Comparison of ENCODE assay signal across 20 mouse cellular contexts in genomic region chr9:44420280-44420898, GRCm38 (mm10). TPM values are rescaled to one million over a fixed set of nuclear protein-coding genes. Genes with fewer than 3 reads are reported as not detected.
"Had no signal": no experiment of that assay in that cellular context is flagged by ENCODE, and none has a peak within 500 bp of the region (broad histone marks: within the 10 kb centered on the region; RNA-seq: fewer than 3 reads in every experiment).

No protein-coding gene starts in this region.

- H3K27me3 ChIP-seq: limb, embryonic 12.5 days; lung, embryonic 15.5 days; midbrain, embryonic 12.5 days; neural tube, embryonic 15.5 days had no signal

- H3K9ac ChIP-seq: limb, embryonic 12.5 days; liver, embryonic 13.5 days; liver, postnatal 0 days; lung, embryonic 15.5 days; midbrain, embryonic 12.5 days; neural tube, embryonic 15.5 days had no signal

- H3K9me3 ChIP-seq: lung, embryonic 15.5 days; midbrain, embryonic 12.5 days; neural tube, embryonic 15.5 days had no signal

- H3K27ac ChIP-seq: left cerebral cortex, adult 2 months; limb, embryonic 12.5 days; liver, embryonic 13.5 days; lung, embryonic 15.5 days; macrophage; midbrain, embryonic 12.5 days; neural tube, embryonic 15.5 days had no signal

- H3K4me3 ChIP-seq: left cerebral cortex, adult 2 months; limb, embryonic 12.5 days; liver, embryonic 13.5 days; lung, embryonic 15.5 days; midbrain, embryonic 12.5 days; neural tube, embryonic 15.5 days had no signal

- ATAC-seq: liver, postnatal 0 days; midbrain, embryonic 16.5 days had no signal

- H3K36me3 ChIP-seq: lung, embryonic 15.5 days had no signal

- DNase-seq: kidney, postnatal 25 days; liver; liver, embryonic 13.5 days; liver, postnatal 0 days; lung, postnatal 14 days; thymus, adult 18-20 months; thymus, postnatal 14 days had no signal

RNA-seq across cellular contexts. Expression of gene Foxr1, which starts 20.5 kb away (rescaled TPM):
- total RNA-seq: layer of hippocampus, postnatal 25 days; left cerebral cortex, adult 2 months; left cerebral cortex, postnatal 14 days; megakaryocyte-erythroid progenitor cell, adult 5-6 weeks had no signal
- polyA plus RNA-seq: kidney, embryonic 16.5 days; limb, embryonic 12.5 days; liver, embryonic 13.5 days; liver, postnatal 0 days; lung, embryonic 15.5 days; macrophage; midbrain, embryonic 12.5 days; midbrain, embryonic 16.5 days; neural tube, embryonic 11.5 days; neural tube, embryonic 15.5 days; stomach, embryonic 14.5 days had no signal
